Mouse (Mus musculus) bone marrow macrophage, adult 2 months (primary cell): ENCODE data around the gene Mcm10. TPM values are rescaled to one million over a fixed set of nuclear protein-coding genes. Genes with fewer than 3 reads are reported as not detected.

Experiments used
- H3K27ac ChIP-seq: 2 replicates; pipeline ENCODE4 v1.5.1; 2012; ENCODE audit warnings: low read depth, low read length; ENCODE audit not compliant: insufficient read depth
- H3K4me1 ChIP-seq: 2 replicates; pipeline ENCODE4 v1.6.1; 2012; ENCODE audit warnings: low read length; ENCODE audit not compliant: control insufficient read depth, insufficient read depth
- H3K4me3 ChIP-seq: 2 replicates; pipeline ENCODE4 v1.5.1; 2012; ENCODE audit warnings: mild to moderate bottlenecking, low read length, moderate library complexity; ENCODE audit not compliant: insufficient read depth
- CTCF ChIP-seq: IDR thresholded peaks from 2 replicates; pipeline ENCODE4 v1.5.1; 2012; ENCODE audit warnings: low read depth, mild to moderate bottlenecking, low read length, moderate library complexity
- POLR2A ChIP-seq: IDR thresholded peaks from 2 replicates; pipeline ENCODE4 v1.6.1; 2012; ENCODE audit warnings: mild to moderate bottlenecking, low read depth, low read length, borderline replicate concordance
- polyA plus RNA-seq: library from polyadenylated mRNA; stranded (reverse); fragments of >200 nt; gene quantifications from 2 replicates; pipeline ENCODE4 v1.2.4, GENCODE M21; 2012; ENCODE audit not compliant: missing spikeins, insufficient read depth, insufficient read length

Mcm10 gene
- polyA plus RNA-seq, 1 experiment, result 13.4 TPM

GRCm38 (mm10) chr2:5042616-5043475, 30.3 kb upstream of the Mcm10 start:
- H3K27ac ChIP-seq, result no peak overlapping the region
- H3K4me3 ChIP-seq, result no peak overlapping the region
- no peak for TF ChIP-seq CTCF
- no peak for TF ChIP-seq POLR2A
- H3K4me1 ChIP-seq, result peaks cover 7% of the 10 kb centered on the region

- TF ChIP-seq POLR2A (no peak), CTCF (no peak)
- H3K4me3 ChIP-seq, result no peak overlapping the region
- no peak overlapping the region for H3K27ac ChIP-seq
- peaks cover 7% of the 10 kb centered on the region for H3K4me1 ChIP-seq
Measured at GRCm38 (mm10) chr2:5041854-5042253, 29.3 kb upstream of the Mcm10 start.

- Histone ChIP-seq H3K4me1 (peaks cover 7% of the 10 kb centered on the region), H3K4me3 (no peak overlapping the region), H3K27ac (no peak overlapping the region)
- TF ChIP-seq CTCF (no peak), POLR2A (no peak)
Measured at GRCm38 (mm10) chr2:5040281-5041161, 27.9 kb upstream of the Mcm10 start.

GRCm38 (mm10) chr2:5039350-5040170, 27.0 kb upstream of the Mcm10 start:
- no peak overlapping the region for H3K4me3 ChIP-seq
- peaks cover 9% of the 10 kb centered on the region for H3K4me1 ChIP-seq
- H3K27ac ChIP-seq, result no peak overlapping the region
- TF ChIP-seq POLR2A (no peak), CTCF (no peak)

- Histone ChIP-seq H3K27ac (no peak overlapping the region), H3K4me3 (no peak overlapping the region), H3K4me1 (peaks cover 12% of the 10 kb centered on the region)
- no peak for TF ChIP-seq POLR2A
- no peak for TF ChIP-seq CTCF
Measured at GRCm38 (mm10) chr2:5038320-5038719, 25.7 kb upstream of the Mcm10 start.

GRCm38 (mm10) chr2:5037390-5037789, 24.8 kb upstream of the Mcm10 start:
- Histone ChIP-seq H3K27ac (no peak overlapping the region), H3K4me3 (no peak overlapping the region), H3K4me1 (peaks cover 13% of the 10 kb centered on the region)
- TF ChIP-seq POLR2A (no peak), CTCF (no peak)

GRCm38 (mm10) chr2:5036411-5037076, 24.0 kb upstream of the Mcm10 start:
- Histone ChIP-seq H3K4me3 (no peak overlapping the region), H3K4me1 (peaks cover 13% of the 10 kb centered on the region), H3K27ac (no peak overlapping the region)
- TF ChIP-seq POLR2A, result no peak
- TF ChIP-seq CTCF, result no peak

- H3K4me3 ChIP-seq, result no peak overlapping the region
- H3K4me1 ChIP-seq, result peaks cover 6% of the 10 kb centered on the region
- TF ChIP-seq CTCF (no peak), POLR2A (no peak)
- no peak overlapping the region for H3K27ac ChIP-seq
Measured at GRCm38 (mm10) chr2:5035241-5035640, 22.6 kb upstream of the Mcm10 start.

GRCm38 (mm10) chr2:5034801-5035200, 22.2 kb upstream of the Mcm10 start:
- Histone ChIP-seq H3K4me1 (peaks cover 6% of the 10 kb centered on the region; the same call in 1 of the 2 replicates), H3K27ac (no peak overlapping the region), H3K4me3 (no peak overlapping the region)
- TF ChIP-seq CTCF (no peak), POLR2A (no peak)
